Mouse (Mus musculus) G1E (cell line): ENCODE results near the gene Lexm.

Experiments
- CTCF ChIP-seq: IDR thresholded peaks from 2 replicates; pipeline ENCODE4 v1.5.1; 2012; ENCODE audit warnings: low read depth, low read length, inconsistent platforms, mixed read lengths
- GATA1 ChIP-seq: IDR thresholded peaks from 2 replicates; pipeline ENCODE4 v1.6.1; 2012; ENCODE audit warnings: borderline replicate concordance, low read length, inconsistent platforms, mixed read lengths
- GATA2 ChIP-seq: IDR thresholded peaks from 2 replicates; pipeline ENCODE4 v1.6.1; 2012; ENCODE audit warnings: low read depth, low read length, inconsistent platforms, borderline replicate concordance
- POLR2AphosphoS5 ChIP-seq: IDR thresholded peaks from 2 replicates; pipeline ENCODE4 v1.6.1; 2012; ENCODE audit warnings: low read depth, low read length, inconsistent platforms; ENCODE audit not compliant: insufficient replicate concordance
- TAL1 ChIP-seq: conservative IDR thresholded peaks from 2 replicates; pipeline ENCODE4 v1.6.1; 2012; ENCODE audit warnings: low read depth, low read length, inconsistent platforms, mixed read lengths

- TF ChIP-seq CTCF (no peak), GATA1 (no peak), TAL1 (no peak), POLR2AphosphoS5 (no peak), GATA2 (no peak)
Measured at GRCm38 (mm10) chr4:106618898-106619297, 1.9 kb upstream of the Lexm start.
